Mouse (Mus musculus) embryonic stem cell, embryonic (primary cell): ENCODE data around the gene Oaz1.

Source experiments
- CTCF ChIA-PET, 4 experiments: fragments of 300-600 bp in 2 of 4; fragments of 350-600 bp in 2 of 4; sonication (Branson Sonifier 250); formaldehyde crosslinking; loops; one replicate each; lab custom pipeline; 2022; ENCODE audit warnings: inconsistent platforms in 2 of 4; lab: Charles Lee
- POLR2A ChIA-PET, 4 experiments: fragments of 300-600 bp in 2 of 4; fragments of 350-600 bp in 2 of 4; sonication (Branson Sonifier 250); formaldehyde crosslinking; loops; one replicate each; lab custom pipeline; 2022; ENCODE audit warnings: antibody characterized with exemption in 4 of 4, inconsistent platforms in 1 of 4; lab: Charles Lee

Gene Oaz1

DNA sequence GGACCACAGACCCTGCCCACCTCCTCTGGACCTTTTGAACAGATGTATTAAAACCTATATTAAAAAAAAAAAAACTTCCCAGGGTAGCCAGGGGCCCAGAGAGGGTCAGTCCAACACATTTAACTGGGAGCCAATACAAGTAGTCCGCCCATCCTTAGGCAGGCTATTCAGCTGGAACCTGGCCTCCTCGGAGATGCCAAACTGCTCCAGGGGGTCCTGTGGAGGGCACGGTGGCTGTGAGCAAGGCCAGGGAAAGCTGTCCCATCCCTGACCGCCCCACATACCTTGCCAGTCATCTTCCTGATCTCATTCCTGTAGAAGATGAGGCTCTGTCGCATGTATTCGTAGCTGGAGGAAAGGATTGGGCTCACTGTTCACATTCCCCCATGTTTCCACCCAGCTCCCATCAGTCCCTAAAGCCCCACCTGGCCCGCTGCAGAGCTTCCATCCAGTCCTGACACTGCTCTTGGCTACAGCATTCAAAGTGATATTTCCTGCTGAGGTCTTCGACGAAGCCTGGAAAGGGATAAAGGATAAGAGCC is 30.1 kb upstream of the Oaz1 start:
- POLR2A ChIA-PET: interaction anchor here in 3 of 4 experiments (0.7 to 4.9 kb wide), 15 partner anchors 10 to 120 kb away, joined by 3 to 36 read pairs (median 4); partner anchors contain the start of gene Amh (in 1 of the 3)
- CTCF ChIA-PET: interaction anchor here (0.6 to 2.3 kb wide), 6 partner anchors 9 to 84 kb away, joined by 3 to 8 read pairs (median 3); no protein-coding TSS in a partner anchor

DNA sequence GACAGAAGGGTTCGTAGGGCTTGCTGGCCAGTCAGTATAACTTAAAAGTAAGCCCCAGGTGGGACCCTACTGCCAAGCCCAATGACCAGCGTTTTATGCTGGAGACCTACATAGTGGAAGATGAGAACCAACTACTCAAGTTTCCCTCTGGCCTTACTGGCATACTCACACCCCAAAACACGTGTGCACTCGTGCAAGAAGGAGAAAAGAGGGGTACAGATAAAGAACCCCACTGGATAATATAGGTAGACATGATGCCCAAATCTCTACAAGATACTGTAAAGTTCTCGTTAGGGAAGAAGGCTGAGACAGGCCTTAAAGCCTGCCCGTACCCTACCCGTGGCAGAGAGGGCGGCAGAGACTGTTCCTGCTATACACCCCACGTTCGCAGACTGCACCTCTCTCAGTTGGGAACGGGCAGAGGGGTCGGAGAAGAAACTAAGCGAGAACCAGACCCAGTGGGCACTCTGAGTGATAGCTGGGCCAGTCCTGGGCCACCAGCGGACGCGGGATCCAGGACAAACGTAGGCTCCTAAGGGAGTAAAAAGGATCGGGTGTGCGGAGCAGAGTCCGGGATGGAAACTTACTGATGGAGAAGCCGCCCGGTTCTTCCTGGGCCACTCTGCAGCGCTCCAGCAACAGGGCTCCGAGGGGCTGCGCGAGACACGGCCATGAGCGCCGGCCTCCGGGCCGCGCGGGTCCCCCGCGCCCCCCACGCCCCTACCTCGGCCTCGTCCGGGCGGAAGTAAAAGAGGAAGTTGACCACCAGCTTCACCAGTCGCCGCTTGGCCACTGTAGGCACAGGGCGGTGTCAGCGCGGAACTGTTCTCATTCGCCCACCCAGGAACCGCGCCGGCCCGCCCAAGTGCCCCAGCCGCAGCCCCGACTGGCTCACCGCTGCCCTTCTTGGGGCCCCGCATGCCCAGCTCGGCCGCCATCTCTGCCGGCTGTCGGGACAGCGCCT is 29.0 kb upstream of the Oaz1 start:
- ChIA-PET POLR2A (interaction anchor here in 3 of 4 experiments (0.6 to 4.9 kb wide), 19 partner anchors 8 to 374 kb away, joined by 3 to 36 read pairs (median 4); partner anchors contain the start of genes Abhd17a (in 1 of the 3), Amh (in 1 of the 3) and Ap3d1 (in 1 of the 3)), CTCF (interaction anchor here in 1 of 4 experiments (1.1 kb wide), 1 partner anchor 83 kb away, joined by 3 read pairs; no protein-coding TSS in a partner anchor)

DNA sequence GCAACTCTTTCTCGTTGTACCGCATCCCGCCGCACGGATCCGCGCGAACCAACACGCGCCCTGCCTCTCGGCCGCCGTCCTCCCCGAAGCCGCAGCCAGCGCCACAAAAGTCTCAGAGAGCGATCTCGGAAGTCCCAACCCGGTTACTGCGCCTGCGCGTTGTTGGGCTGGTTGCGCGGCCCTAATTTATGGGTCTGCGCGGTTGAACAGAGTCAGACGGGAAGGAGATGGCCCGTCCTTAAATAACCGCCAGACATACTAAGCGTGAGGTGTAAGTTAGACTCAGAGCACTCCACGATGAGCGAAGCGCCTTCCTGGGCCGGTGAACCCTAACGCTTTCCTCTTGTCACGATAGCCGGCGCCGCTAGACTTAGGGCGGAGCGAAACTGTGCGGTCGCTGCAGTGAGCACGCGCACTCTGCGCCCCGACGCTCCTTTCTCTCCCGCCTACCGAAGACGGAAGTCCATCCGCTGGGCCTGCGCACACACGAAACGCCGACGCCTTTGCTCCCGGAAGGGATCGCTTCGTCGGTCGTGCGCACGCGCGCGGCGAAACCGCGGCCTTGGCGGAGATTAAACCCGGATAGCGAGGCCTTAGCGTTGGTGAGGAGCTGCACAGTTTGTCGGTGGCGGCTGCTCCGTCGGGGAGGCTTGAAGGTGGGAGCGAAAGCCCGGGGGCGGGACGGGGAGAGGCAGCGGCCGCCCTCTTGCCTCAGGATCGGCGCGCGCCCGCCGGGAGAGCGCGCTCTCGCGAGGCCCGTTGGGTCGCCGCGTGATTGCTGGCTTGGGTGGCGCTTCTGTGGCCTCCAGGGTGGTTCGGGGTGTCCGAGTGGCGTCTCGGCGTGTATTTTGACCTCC is 28.1 kb upstream of the Oaz1 start, which contains the start of the genes Sf3a2 and Plekhj1:
Gene Sf3a2 (plus strand): TSS at position 49 of the 857 bp plus-strand sequence.
Gene Plekhj1 (minus strand): TSS at position 477 of the 857 bp plus-strand sequence.
- ChIA-PET CTCF (no interaction called here), POLR2A (interaction anchor here in 3 of 4 experiments (0.6 to 4.9 kb wide), 22 partner anchors 7 to 374 kb away, joined by 3 to 36 read pairs (median 4); partner anchors contain the start of genes Abhd17a (in 1 of the 3), Amh (in 1 of the 3) and Ap3d1 (in 1 of the 3))

DNA sequence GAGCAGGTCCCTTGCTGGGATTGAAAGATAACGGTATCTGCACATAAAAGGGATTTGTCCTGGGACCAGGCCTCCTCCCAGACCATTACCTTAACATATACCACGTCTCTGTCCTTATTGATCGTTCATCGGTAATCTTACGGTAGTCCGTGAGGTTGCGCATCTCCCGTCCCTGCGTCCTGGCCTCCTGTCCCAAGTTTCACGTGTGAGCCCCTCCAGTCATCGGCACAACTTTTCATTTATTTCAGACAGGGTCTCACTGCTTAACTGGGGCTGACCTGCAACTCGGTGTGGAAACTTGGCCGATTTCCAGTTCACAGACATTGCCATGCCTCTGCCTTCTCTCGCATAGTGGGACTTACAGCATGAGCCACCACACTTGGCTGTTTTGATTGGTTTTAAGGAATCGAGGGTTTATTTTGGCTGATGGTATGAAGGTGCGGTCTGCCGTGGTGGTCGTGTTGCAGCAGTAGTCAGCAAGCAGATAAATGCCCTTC is 27.3 kb upstream of the Oaz1 start:
- ChIA-PET POLR2A (interaction anchor here in 3 of 4 experiments (0.6 to 4.9 kb wide), 15 partner anchors 8 to 353 kb away, joined by 3 to 36 read pairs (median 4); partner anchors contain the start of genes Amh (in 1 of the 3), Ap3d1 (in 1 of the 3) and Gadd45b (in 1 of the 3)), CTCF (no interaction called here)

DNA sequence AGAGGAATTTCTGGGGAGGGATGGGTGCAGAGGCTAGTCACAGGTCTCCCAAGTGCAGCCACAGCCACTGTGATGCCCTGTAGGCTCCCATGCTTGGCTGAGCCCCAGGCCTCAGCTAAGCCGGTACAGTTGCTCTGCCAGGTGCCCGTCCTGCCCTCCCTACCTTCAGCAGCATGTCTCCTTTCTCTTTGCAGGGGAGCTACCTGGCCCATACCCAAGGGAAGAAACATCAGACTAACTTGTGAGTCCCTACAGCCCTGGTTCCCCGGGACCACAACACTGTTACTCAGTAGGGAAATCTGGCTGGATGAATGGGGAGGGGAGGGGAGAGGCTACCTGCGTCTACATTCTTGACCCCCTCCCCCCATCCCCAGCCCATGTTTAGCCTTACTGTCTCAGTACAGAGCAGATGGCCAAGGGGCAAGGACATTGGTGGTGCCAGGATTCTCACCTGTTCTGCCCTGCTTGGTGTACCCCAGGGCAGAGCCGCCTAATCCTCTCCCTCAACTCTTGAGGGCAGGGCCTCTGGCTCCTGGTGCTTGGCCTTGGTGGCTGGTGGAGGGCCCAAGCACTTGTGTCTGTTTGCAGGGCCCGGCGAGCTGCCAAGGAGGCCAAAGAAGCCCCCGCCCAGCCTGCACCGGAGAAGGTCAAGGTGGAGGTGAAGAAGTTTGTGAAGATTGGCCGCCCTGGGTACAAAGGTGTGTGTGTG is 24.1 kb upstream of the Oaz1 start:
- ChIA-PET CTCF (no interaction called here), POLR2A (interaction anchor here in 2 of 4 experiments (0.6 to 2.2 kb wide), 8 partner anchors 10 to 290 kb away, joined by 3 to 6 read pairs (median 4); partner anchors contain the start of gene Ap3d1 (in 1 of the 2))

DNA sequence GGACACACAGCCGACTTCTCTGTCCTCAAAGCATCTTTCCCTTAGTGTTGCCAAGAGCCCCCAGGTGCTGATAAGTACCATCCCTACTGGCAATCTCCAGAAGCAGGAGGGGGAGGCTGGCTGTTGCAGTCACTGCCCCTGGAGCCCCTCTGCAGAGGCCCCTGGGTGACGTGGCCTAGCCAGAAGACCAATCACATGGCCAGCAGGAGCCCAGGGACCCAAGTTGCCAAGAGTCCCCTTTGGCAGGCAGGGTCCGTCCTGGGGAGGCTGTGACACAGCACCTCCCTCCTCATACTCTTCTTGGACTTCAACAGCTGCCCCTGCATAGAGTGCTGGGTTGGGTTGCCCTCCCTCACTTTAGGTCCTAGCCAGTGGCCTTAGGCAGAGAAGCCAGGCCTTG is 23.5 kb upstream of the Oaz1 start:
- ChIA-PET CTCF (no interaction called here), POLR2A (interaction anchor here in 2 of 4 experiments (0.5 to 1.4 kb wide), 2 partner anchors 11 to 93 kb away, joined by 5 read pairs; no protein-coding TSS in a partner anchor)

DNA sequence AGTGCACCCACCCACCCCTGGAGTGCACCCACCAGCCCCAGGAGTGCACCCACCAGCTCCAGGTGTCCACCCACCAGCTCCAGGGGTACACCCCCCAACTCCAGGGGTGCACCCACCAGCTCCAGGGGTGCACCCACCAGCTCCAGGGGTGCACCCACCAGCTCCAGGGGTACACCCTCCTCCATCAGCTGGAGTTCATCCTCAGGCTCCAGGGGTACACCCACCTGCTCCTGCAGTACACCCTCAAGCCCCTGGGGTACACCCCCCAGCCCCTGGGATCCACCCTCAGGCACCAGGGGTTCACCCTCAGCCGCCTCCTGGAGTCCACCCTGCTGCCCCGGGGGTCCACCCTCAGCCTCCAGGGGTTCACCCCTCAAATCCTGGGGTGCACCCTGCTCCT is 22.1 kb upstream of the Oaz1 start:
- POLR2A ChIA-PET: interaction anchor here in 2 of 4 experiments (0.5 to 8.2 kb wide), 6 partner anchors 12 to 125 kb away, joined by 3 to 88 read pairs (median 16); partner anchors contain the start of gene Gadd45b (in 1 of the 2)
- CTCF ChIA-PET: interaction anchor here in 3 of 4 experiments (0.7 to 8.6 kb wide), 3 partner anchors 57 to 94 kb away, joined by 3 to 142 read pairs (median 4); no protein-coding TSS in a partner anchor

DNA sequence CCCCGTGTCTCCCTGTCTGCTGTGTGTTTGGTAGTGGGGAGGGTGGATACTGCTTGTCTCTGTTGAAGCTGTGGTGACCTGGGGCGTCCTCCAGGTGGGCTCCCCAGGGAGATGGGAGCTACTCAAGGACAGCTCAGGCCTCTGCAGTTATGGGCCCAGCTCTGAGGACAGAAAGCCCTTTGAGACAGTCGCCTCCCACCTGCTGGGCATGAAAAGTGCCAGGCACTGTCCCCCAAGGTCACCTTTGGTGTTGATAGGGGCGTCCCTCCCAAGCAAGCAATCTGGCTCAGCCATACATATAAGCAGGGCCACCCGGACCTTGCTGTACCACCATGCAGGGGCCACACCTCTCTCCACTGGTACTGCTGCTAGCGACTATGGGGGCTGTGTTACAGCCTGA is 21.5 kb upstream of the Oaz1 start, which contains the start of gene Amh:
Gene Amh (plus strand): TSS at position 328 of the 400 bp plus-strand sequence.
- ChIA-PET POLR2A (interaction anchor here in 3 of 4 experiments (0.5 to 9.2 kb wide), 30 partner anchors 8 to 308 kb away, joined by 3 to 99 read pairs (median 5); partner anchors contain the start of genes Ap3d1 (in 2 of the 3), Gadd45b (in 2 of the 3), Csnk1g2 (in 1 of the 3) and Mknk2 (in 1 of the 3)), CTCF (interaction anchor here (0.7 to 8.6 kb wide), 21 partner anchors 13 to 442 kb away, joined by 3 to 142 read pairs (median 6); no protein-coding TSS in a partner anchor)

DNA sequence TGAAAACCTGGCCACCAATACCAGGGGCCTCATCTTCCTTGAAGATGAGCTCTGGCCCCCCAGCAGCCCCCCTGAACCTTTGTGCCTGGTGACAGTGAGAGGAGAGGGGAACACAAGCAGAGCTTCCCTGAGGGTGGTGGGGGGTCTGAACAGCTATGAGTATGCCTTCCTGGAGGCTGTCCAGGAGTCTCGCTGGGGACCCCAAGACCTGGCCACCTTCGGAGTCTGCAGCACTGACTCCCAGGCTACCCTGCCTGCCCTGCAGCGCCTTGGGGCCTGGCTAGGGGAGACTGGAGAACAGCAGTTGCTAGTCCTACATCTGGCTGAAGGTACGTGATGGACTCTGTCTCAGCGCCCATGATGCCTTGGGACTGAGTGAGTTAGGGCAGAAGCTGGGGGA is 21.1 kb upstream of the Oaz1 start:
- ChIA-PET CTCF (interaction anchor here (0.5 to 8.6 kb wide), 92 partner anchors 9 to 1025 kb away, joined by 3 to 142 read pairs (median 4); partner anchors contain the start of genes Ap3d1 (in 1 of the 4), Dot1l (in 1 of the 4), Gadd45b (in 1 of the 4) and Gng7 (in 1 of the 4)), POLR2A (interaction anchor here in 3 of 4 experiments (0.6 to 9.2 kb wide), 64 partner anchors 8 to 513 kb away, joined by 3 to 99 read pairs (median 4); partner anchors contain the start of genes Timm13 (in 3 of the 3), Ap3d1 (in 2 of the 3), Csnk1g2 (in 2 of the 3) and Gadd45b (in 2 of the 3))

DNA sequence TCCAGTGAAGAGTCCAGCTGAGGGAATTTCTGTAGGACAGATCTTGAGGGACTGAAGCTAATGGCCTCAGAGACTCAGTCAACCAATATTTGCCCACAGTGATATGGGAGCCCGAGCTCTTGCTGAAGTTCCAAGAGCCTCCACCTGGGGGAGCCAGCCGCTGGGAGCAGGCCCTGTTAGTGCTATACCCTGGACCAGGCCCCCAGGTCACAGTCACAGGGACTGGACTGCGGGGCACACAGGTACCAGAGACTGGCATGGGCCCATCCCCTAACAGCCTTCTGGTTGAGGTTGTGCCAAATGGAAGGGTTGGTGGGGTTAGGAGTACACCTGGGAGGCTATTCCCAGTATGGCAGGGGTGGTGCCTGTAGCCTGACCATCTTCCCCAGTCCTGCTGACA is 20.5 kb upstream of the Oaz1 start:
- ChIA-PET CTCF (interaction anchor here (0.5 to 8.6 kb wide), 95 partner anchors 8 to 1025 kb away, joined by 3 to 142 read pairs (median 4); partner anchors contain the start of genes Ap3d1 (in 1 of the 4), Dot1l (in 1 of the 4), Gadd45b (in 1 of the 4) and Gng7 (in 1 of the 4)), POLR2A (interaction anchor here in 3 of 4 experiments (0.6 to 9.2 kb wide), 66 partner anchors 8 to 514 kb away, joined by 3 to 99 read pairs (median 4); partner anchors contain the start of genes Timm13 (in 3 of the 3), Ap3d1 (in 2 of the 3), Csnk1g2 (in 2 of the 3) and Gadd45b (in 2 of the 3))

DNA sequence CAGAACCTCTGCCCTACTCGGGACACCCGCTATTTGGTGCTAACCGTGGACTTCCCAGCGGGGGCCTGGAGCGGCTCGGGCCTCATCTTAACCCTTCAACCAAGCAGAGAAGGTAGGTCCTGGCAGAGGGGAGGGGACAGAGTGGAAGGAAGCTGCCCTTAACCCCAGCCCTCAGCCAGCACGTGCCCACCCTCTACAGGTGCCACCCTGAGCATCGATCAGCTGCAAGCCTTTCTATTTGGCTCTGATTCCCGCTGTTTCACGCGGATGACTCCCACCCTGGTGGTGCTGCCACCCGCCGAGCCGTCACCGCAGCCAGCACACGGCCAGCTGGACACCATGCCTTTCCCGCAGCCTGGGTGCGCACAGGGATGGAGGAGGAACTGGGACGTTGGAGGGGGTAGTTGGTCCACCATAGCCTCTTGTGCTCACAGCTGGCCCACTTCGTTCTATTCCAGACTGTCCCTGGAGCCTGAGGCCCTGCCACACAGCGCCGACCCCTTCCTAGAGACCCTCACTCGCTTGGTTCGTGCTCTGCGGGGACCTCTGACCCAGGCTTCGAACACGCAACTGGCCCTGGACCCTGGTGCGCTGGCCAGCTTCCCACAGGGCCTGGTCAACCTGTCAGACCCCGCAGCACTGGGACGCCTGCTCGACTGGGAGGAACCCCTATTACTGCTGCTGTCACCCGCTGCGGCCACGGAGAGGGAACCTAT is 20.0 kb upstream of the Oaz1 start:
- POLR2A ChIA-PET: interaction anchor here in 3 of 4 experiments (0.6 to 9.2 kb wide), 80 partner anchors 8 to 638 kb away, joined by 3 to 99 read pairs (median 4); partner anchors contain the start of genes Sf3a2 (in 3 of the 3), Timm13 (in 3 of the 3), Ap3d1 (in 2 of the 3) and Csnk1g2 (in 2 of the 3)
- CTCF ChIA-PET: interaction anchor here (0.8 to 8.6 kb wide), 61 partner anchors 8 to 696 kb away, joined by 3 to 142 read pairs (median 5); partner anchors contain the start of genes Lmnb2 (in 1 of the 4), Slc39a3 (in 1 of the 4) and Timm13 (in 1 of the 4)

DNA sequence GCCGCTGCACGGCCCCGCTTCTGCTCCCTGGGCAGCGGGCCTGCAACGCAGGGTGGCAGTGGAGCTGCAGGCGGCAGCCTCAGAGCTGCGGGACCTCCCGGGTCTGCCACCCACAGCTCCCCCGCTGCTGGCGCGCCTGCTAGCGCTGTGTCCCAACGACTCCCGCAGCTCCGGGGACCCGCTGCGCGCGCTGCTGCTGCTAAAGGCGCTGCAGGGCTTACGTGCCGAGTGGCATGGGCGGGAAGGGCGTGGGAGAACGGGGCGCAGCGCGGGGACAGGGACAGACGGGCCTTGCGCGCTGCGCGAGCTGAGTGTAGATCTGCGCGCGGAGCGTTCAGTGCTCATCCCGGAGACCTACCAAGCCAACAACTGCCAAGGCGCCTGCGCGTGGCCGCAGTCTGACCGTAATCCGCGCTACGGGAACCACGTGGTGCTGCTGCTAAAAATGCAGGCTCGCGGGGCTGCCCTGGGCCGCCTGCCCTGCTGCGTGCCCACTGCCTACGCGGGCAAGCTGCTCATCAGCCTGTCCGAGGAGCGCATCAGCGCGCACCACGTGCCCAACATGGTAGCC is 19.3 kb upstream of the Oaz1 start:
- ChIA-PET CTCF (interaction anchor here in 3 of 4 experiments (0.6 to 8.6 kb wide), 35 partner anchors 11 to 696 kb away, joined by 3 to 142 read pairs (median 5); partner anchors contain the start of genes Lmnb2 (in 1 of the 3) and Timm13 (in 1 of the 3)), POLR2A (interaction anchor here (0.6 to 9.2 kb wide), 57 partner anchors 9 to 639 kb away, joined by 3 to 99 read pairs (median 4); partner anchors contain the start of genes Sf3a2 (in 3 of the 4), Plekhj1 (in 2 of the 4), Ap3d1 (in 1 of the 4) and Csnk1g2 (in 1 of the 4))

DNA sequence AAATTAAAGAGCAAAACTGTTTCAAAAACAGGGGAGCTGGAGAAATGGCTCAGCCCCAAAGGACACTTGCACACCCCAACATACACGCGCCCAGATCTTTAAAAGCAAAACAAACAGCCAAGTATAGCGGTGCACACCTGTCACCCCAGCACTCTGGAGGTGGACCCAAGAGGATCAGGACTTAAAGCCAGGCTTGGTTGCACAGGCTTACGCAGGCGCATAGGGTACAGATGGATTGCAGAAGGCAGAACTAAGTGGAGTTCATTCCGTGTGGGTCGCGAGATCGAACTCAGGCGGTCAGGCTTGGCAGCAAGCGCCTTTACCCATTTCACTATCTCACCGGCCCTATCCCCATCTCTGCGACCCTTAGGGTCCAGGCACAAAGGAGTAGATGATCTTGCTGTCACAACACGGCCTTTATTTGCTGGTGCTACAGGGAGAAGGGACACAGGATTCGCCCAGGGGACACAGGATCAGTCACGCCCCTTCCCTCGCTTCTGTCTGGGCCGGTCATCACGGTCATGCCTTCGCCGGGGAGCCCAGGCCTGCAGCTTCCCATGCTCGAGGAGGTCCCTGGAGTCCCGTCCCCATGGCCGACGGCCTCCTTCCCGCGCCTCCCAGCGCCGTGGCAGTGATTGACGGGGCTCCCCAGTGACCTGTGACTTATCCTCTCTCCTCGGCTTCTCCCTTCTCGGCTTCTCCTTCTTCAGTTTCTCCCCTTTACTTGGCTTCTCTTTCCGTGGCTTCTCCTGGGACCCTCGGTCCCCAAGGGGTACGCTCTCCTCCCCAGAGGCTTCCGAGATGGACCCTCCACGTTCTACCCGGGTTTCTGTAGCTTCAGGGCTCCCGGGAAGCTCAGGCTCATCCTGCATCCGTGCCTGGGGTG is 18.1 kb upstream of the Oaz1 start:
- ChIA-PET POLR2A (interaction anchor here (0.6 to 9.2 kb wide), 42 partner anchors 8 to 516 kb away, joined by 3 to 99 read pairs (median 6); partner anchors contain the start of genes Plekhj1 (in 2 of the 4), Ap3d1 (in 1 of the 4), Csnk1g2 (in 1 of the 4) and Gadd45b (in 1 of the 4)), CTCF (interaction anchor here in 3 of 4 experiments (0.6 to 8.6 kb wide), 13 partner anchors 30 to 230 kb away, joined by 3 to 142 read pairs (median 3); partner anchors contain the start of gene Abhd17a (in 1 of the 3))
